13 mouse cellular contexts compared by ENCODE assay signal in the genomic region with DNA sequence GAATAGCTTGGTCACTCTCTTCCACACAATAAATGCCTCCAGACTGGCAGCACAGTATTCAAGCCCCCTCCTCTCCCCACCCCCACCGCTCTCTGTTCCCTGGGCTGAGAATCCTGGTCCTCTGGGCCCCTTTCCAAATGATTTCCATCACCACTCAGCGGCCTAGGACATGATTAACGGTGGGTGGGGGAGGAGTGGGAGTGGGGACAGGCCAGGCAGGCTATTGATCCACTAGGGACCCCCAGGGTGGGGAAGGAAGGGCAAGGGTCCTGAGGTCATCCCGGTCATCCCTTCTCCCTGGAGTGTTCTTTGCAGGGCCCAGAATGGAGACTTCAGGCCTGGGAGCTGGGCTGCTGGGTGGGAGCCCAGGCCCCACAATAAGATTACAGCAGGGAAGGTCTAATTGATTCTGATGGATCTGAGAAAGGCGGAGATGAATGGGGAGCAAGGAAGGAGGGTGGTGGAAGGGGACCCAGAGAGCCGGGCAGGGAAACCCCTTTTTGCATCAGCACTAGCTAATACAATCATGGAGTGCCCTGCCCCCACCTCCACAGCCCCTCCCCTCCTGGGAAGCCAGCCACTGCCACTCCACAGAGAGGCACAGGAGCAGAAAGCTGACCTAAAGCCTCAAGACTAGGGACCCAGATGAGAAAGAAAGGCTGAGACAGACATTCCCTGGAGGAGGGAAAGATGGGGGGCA. TPM values are rescaled to one million over a fixed set of nuclear protein-coding genes. Genes with fewer than 3 reads are reported as not detected.
DNase-seq lines count a peak whose midpoint lies in the region; ATAC-seq lines count a peak whose summit lies in the region.
"Had no signal": no experiment of that assay in that cellular context is flagged by ENCODE, and none has a peak within 500 bp of the region (broad histone marks: within the 10 kb centered on the region; RNA-seq: fewer than 3 reads in every experiment).

No protein-coding gene starts in this region.

- peak overlapping the region; percentile 33; the same call in 1 of the 2 replicates for H3K27ac ChIP-seq in embryonic facial prominence, embryonic 13.5 days
- peak overlapping the region; percentile 22 for H3K27ac ChIP-seq in hindbrain, embryonic 14.5 days
- peak overlapping the region; percentile 81 for H3K27ac ChIP-seq in neural tube, embryonic 13.5 days (replicated peaks)
- H3K27ac ChIP-seq: gastrocnemius, adult 2 months had no signal

- ATAC-seq in embryonic facial prominence, embryonic 13.5 days (ENCODE audit: insufficient number of reproducible peaks, insufficient read depth, low FRiP score, low TSS enrichment, low read depth): no peak
- peak; percentile 73 for ATAC-seq in hindbrain, embryonic 14.5 days (ENCODE audit: low FRiP score)
- peak; percentile 78 for ATAC-seq in neural tube, embryonic 13.5 days (ENCODE audit: low read depth)
- no peak for ATAC-seq in cerebellum, adult (ENCODE audit: insufficient number of reproducible peaks, low FRiP score, low TSS enrichment)

- intact Hi-C loops in left cerebral cortex, postnatal 4 days (cut with DNase I): no loop called here
- intact Hi-C loops in left cerebral cortex, postnatal 10 days (cut with DNase I): no loop called here

- DNase-seq in left cerebral cortex, postnatal 4 days: peak; percentile 69
- DNase-seq in left cerebral cortex, postnatal 10 days (ENCODE audit: extremely low spot score in 1 of 2, low spot score in 2 of 2): no peak
- peak; percentile 57 for DNase-seq in hindbrain, embryonic 14.5 days (ENCODE audit: low spot score)
- no peak for DNase-seq in c-Kit-positive CD71-positive TER-119-positive erythroid progenitor cells, embryonic 14.5 days (ENCODE audit: low spot score)
- DNase-seq in gastrocnemius, adult 8-10 months (ENCODE audit: low spot score in 2 of 2): no peak
- DNase-seq: gastrocnemius, adult 2 months; layer of hippocampus, postnatal 36 days had no signal

- H3K27me3 ChIP-seq in embryonic facial prominence, embryonic 13.5 days: peaks cover 10% of the 10 kb centered on the region
- H3K27me3 ChIP-seq in hindbrain, embryonic 14.5 days (ENCODE audit: control insufficient read depth, insufficient read depth, low read length): peaks cover 11% of the 10 kb centered on the region; the same call in 1 of the 2 replicates
- H3K27me3 ChIP-seq in neural tube, embryonic 13.5 days: peaks cover 16% of the 10 kb centered on the region; the same call in 1 of the 2 replicates

- H3K4me1 ChIP-seq in embryonic facial prominence, embryonic 13.5 days: peaks cover 45% of the 10 kb centered on the region
- H3K4me1 ChIP-seq in hindbrain, embryonic 14.5 days (replicated peaks; ENCODE audit: control insufficient read depth, insufficient read depth, low read length): peaks cover 22% of the 10 kb centered on the region
- H3K4me1 ChIP-seq in neural tube, embryonic 13.5 days (replicated peaks): peaks cover 64% of the 10 kb centered on the region

- no peaks in the 10 kb centered on the region for H3K36me3 ChIP-seq in embryonic facial prominence, embryonic 13.5 days
- H3K36me3 ChIP-seq in hindbrain, embryonic 14.5 days (replicated peaks; ENCODE audit: control insufficient read depth, insufficient read depth): no peaks in the 10 kb centered on the region
- H3K36me3 ChIP-seq in neural tube, embryonic 13.5 days: no peaks in the 10 kb centered on the region

- H3K4me3 ChIP-seq in embryonic facial prominence, embryonic 13.5 days: no peak overlapping the region
- H3K4me3 ChIP-seq in hindbrain, embryonic 14.5 days (replicated peaks; ENCODE audit: low read length): no peak overlapping the region
- no peak overlapping the region for H3K4me3 ChIP-seq in neural tube, embryonic 13.5 days
- H3K4me3 ChIP-seq: gastrocnemius, adult 2 months; megakaryocyte, embryonic 14.5 days had no signal

- no peaks in the 10 kb centered on the region for H3K9me3 ChIP-seq in embryonic facial prominence, embryonic 13.5 days
- H3K9me3 ChIP-seq in hindbrain, embryonic 14.5 days (ENCODE audit: control insufficient read depth, low read length): no peaks in the 10 kb centered on the region
- no peaks in the 10 kb centered on the region for H3K9me3 ChIP-seq in neural tube, embryonic 13.5 days
- H3K9me3 ChIP-seq: megakaryocyte, embryonic 14.5 days had no signal

- no peak overlapping the region for H3K4me2 ChIP-seq in embryonic facial prominence, embryonic 13.5 days
- no peak overlapping the region for H3K4me2 ChIP-seq in hindbrain, embryonic 14.5 days (replicated peaks)
- no peak overlapping the region for H3K4me2 ChIP-seq in neural tube, embryonic 13.5 days

- peak overlapping the region; percentile 36; the same call in 1 of the 2 replicates for H3K9ac ChIP-seq in embryonic facial prominence, embryonic 13.5 days
- no peak overlapping the region for H3K9ac ChIP-seq in hindbrain, embryonic 14.5 days
- no peak overlapping the region for H3K9ac ChIP-seq in neural tube, embryonic 13.5 days

- 14% methylated on average over 6 of the region's 6 CpGs for WGBS in embryonic facial prominence, embryonic 13.5 days
- WGBS in hindbrain, embryonic 14.5 days: 7% methylated on average over 6 of the region's 6 CpGs
- 2% methylated on average over 6 of the region's 6 CpGs for WGBS in neural tube, embryonic 13.5 days

RNA-seq across cellular contexts. Expression of a gene that starts 20.4 kb away (rescaled TPM):
- total RNA-seq in left cerebral cortex, postnatal 4 days (2021): 10 to 100 TPM; 19.6 to 21.4 TPM
- total RNA-seq in left cerebral cortex, postnatal 10 days (2021): 10 to 100 TPM; 29.3 to 29.8 TPM
- polyA plus RNA-seq in embryonic facial prominence, embryonic 13.5 days (2015; fragmentation: Nextera tagmentation; extraction: Ambion mirVana): 38.5 and 39.3 TPM in 2 replicates
- polyA plus RNA-seq in hindbrain, embryonic 14.5 days (2014; fragmentation: Nextera tagmentation; extraction: Ambion mirVana): 15.1 and 15.5 TPM in 2 replicates
- polyA plus RNA-seq in neural tube, embryonic 13.5 days (2015; fragmentation: Nextera tagmentation; extraction: Ambion mirVana): 15.8 and 17.0 TPM in 2 replicates
- 100 to 1,000 TPM; 217 to 331 (median 279) TPM for total RNA-seq in gastrocnemius, adult 8-10 months (2022)

RNA-seq across cellular contexts. Expression of a gene that starts 21.5 kb away (rescaled TPM):
- under 1 TPM in 1 of 2 experiments, not detected in 1; 0.20 TPM for total RNA-seq in left cerebral cortex, postnatal 4 days (2021)
- total RNA-seq in left cerebral cortex, postnatal 10 days (2021): under 1 TPM in 1 of 2 experiments, not detected in 1; 0.15 TPM
- 0.22 and 0.23 TPM in 2 replicates for polyA plus RNA-seq in embryonic facial prominence, embryonic 13.5 days (2015; fragmentation: Nextera tagmentation; extraction: Ambion mirVana)
- polyA plus RNA-seq in hindbrain, embryonic 14.5 days (2014; fragmentation: Nextera tagmentation; extraction: Ambion mirVana): 0.26 and 0.43 TPM in 2 replicates
- polyA plus RNA-seq in neural tube, embryonic 13.5 days (2015; fragmentation: Nextera tagmentation; extraction: Ambion mirVana): 0.14 TPM in 1 of 2 replicates, not detected in the other
- not detected for total RNA-seq in gastrocnemius, adult 8-10 months (2022)
- total RNA-seq: ES-E14; layer of hippocampus, postnatal 36 days had no signal

RNA-seq across cellular contexts. Expression of a gene that starts 50.0 kb away (rescaled TPM):
- under 1 TPM in 1 of 2 experiments, not detected in 1; 0.12 TPM for total RNA-seq in left cerebral cortex, postnatal 4 days (2021)
- total RNA-seq in left cerebral cortex, postnatal 10 days (2021): not detected
- 0.07 TPM in 1 of 2 replicates, not detected in the other for polyA plus RNA-seq in embryonic facial prominence, embryonic 13.5 days (2015; fragmentation: Nextera tagmentation; extraction: Ambion mirVana)
- 0.11 TPM in 1 of 2 replicates, not detected in the other for polyA plus RNA-seq in hindbrain, embryonic 14.5 days (2014; fragmentation: Nextera tagmentation; extraction: Ambion mirVana)
- polyA plus RNA-seq in neural tube, embryonic 13.5 days (2015; fragmentation: Nextera tagmentation; extraction: Ambion mirVana): 0.12 and 0.15 TPM in 2 replicates
- not detected for total RNA-seq in gastrocnemius, adult 8-10 months (2022)
- polyA plus RNA-seq: testis, adult 2 months had no signal

Comparison
In these comparisons a context has a peak if more than half of its experiments do, and no peak if none do; other contexts are left out.
1. DNase-seq: peak in left cerebral cortex, postnatal 4 days (single experiment) and hindbrain, embryonic 14.5 days (single experiment); none in left cerebral cortex, postnatal 10 days (0 of 2), c-Kit-positive CD71-positive TER-119-positive erythroid progenitor cells, embryonic 14.5 days (single experiment) and gastrocnemius, adult 8-10 months (0 of 2).
2. ATAC-seq: peak in hindbrain, embryonic 14.5 days (single experiment) and neural tube, embryonic 13.5 days (single experiment); none in embryonic facial prominence, embryonic 13.5 days (single experiment) and cerebellum, adult (single experiment).
3. H3K27ac ChIP-seq: peak in every context shown above with its lines; median percentile 81 in neural tube, embryonic 13.5 days; 33 in embryonic facial prominence, embryonic 13.5 days; 22 in hindbrain, embryonic 14.5 days.
4. RNA of a gene that starts 20.4 kb away (total RNA-seq): 217 to 331 TPM in gastrocnemius, adult 8-10 months; 29.3 to 29.8 TPM in left cerebral cortex, postnatal 10 days and 19.6 to 21.4 TPM in left cerebral cortex, postnatal 4 days; every median in the first group is over 4 times any median in the second.